Mouse (Mus musculus) stomach, embryonic 14.5 days (tissue): ENCODE data around the gene Nrsn2. TPM values are rescaled to one million over a fixed set of nuclear protein-coding genes. Genes with fewer than 3 reads are reported as not detected.
A peak's percentile ranks its signal among the peaks of the same experiment; 100 is the strongest.

Source experiments
- ATAC-seq: fragments of 200-750 bp; cut with Nextera tagmentation; 2 replicates; pipeline ENCODE4 v1.8.0; 2017; ENCODE audit warnings: low read depth, moderate TSS enrichment; ENCODE audit not compliant: insufficient number of reproducible peaks, insufficient read depth, low FRiP score
- H3K27ac ChIP-seq: fragments of 300-500 bp; sonication (generic); 2 replicates; pipeline ENCODE4 v1.5.1; 2014; ENCODE audit warnings: mild to moderate bottlenecking, low read length, moderate library complexity, mixed read lengths
- H3K27me3 ChIP-seq: fragments of 300-500 bp; sonication (generic); 2 replicates; pipeline ENCODE4 v1.6.1; 2014; ENCODE audit warnings: low read length, control low read depth, mixed read lengths; ENCODE audit not compliant: control insufficient read depth, insufficient read depth
- H3K36me3 ChIP-seq: fragments of 300-500 bp; sonication (generic); 2 replicates; pipeline ENCODE4 v1.6.1; 2014; ENCODE audit warnings: mild to moderate bottlenecking, control low read depth, low read length, moderate library complexity, mixed read lengths; ENCODE audit not compliant: control insufficient read depth, insufficient read depth
- H3K4me1 ChIP-seq: fragments of 300-500 bp; sonication (generic); 2 replicates; pipeline ENCODE4 v1.6.1; 2014; ENCODE audit warnings: low read length, control low read depth, mixed read lengths; ENCODE audit not compliant: control insufficient read depth, insufficient read depth
- H3K4me2 ChIP-seq: fragments of 300-500 bp; sonication (generic); replicated peaks from 2 replicates; pipeline ENCODE4 v1.6.1; 2014; ENCODE audit warnings: low read depth, low read length, control low read depth
- H3K4me3 ChIP-seq: fragments of 300-500 bp; sonication (generic); 2 replicates; pipeline ENCODE4 v1.5.1; 2014; ENCODE audit warnings: low read depth, low read length, control low read depth
- H3K9ac ChIP-seq: fragments of 300-500 bp; sonication (generic); replicated peaks from 2 replicates; pipeline ENCODE4 v1.6.1; 2014; ENCODE audit warnings: low read depth, mild to moderate bottlenecking, control low read depth, low read length, moderate library complexity, mixed read lengths
- H3K9me3 ChIP-seq: fragments of 300-500 bp; sonication (generic); 2 replicates; pipeline ENCODE4 v1.6.1; 2016; ENCODE audit warnings: low read depth, low read length, control low read depth; ENCODE audit not compliant: control insufficient read depth
- WGBS: fragments of 180-500 bp; shearing (Covaris S2); extraction: QIAGEN DNeasy Blood & Tissue Kit; methylation state at CpG from one replicate; pipeline ENCODE4 v1.1.7; 2014; 5-methylcytosine and 5-hydroxymethylcytosine counted together
- polyA plus RNA-seq: library from polyadenylated mRNA; unstranded; fragments of >200 nt; fragmentation: Nextera tagmentation; extraction: Ambion mirVana; gene quantifications from 2 replicates; pipeline ENCODE4 v1.2.1, GENCODE M21; 2014

Gene Nrsn2
- polyA plus RNA-seq, 1 experiment from 2014 or later: 3.8 TPM

DNA sequence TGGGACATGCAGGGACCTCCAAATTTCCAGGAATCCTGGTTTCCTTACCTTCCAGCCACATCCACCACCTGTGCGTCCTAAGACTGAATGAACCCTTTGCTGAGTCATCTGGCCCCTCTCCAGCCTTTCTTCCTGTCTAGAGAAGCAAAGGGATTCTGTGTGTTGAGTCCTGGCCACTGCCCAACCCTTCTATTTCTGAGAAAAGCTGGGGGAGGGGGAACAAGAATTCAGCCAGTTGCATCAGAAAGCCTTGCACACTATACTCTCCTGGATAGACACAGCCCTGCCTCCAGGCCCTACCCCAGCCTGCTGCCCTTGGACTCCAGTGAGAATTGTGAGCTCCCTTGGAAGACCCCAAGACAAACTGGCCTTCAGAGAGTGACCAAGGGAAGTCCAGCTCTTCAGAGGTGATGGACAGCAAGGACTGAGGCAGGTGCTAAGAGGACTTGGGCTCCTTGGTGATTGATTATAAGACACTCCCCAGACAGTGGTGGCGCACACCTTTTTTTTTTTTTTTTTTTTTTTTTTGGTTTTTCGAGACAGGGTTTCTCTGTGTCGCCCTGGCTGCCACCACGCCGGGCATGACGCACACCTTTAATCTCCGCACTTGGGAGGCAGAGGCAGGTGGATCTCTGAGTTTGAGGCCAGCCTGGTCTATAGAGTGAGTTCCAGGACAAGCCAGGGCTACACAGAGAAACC, 26.4 kb downstream of the Nrsn2 start:
- no peak overlapping the region for H3K4me2 ChIP-seq
- 86% methylated on average over 8 of the region's 8 CpGs for WGBS

GRCm38 (mm10) chr2:152349205-152349604, 27.2 kb downstream of the Nrsn2 start:
- ATAC-seq: no peak
- no peak overlapping the region for H3K27ac ChIP-seq
- no peaks in the 10 kb centered on the region for H3K27me3 ChIP-seq

More for the DNA sequence above, 26.4 kb downstream of the Nrsn2 start:
- Histone ChIP-seq H3K27ac (no peak overlapping the region), H3K4me1 (no peaks in the 10 kb centered on the region), H3K9me3 (no peaks in the 10 kb centered on the region), H3K27me3 (no peaks in the 10 kb centered on the region), H3K4me3 (no peak overlapping the region), H3K9ac (no peak overlapping the region), H3K36me3 (no peaks in the 10 kb centered on the region)
- ATAC-seq: peak; percentile 56; the same call in 1 of the 2 replicates

DNA sequence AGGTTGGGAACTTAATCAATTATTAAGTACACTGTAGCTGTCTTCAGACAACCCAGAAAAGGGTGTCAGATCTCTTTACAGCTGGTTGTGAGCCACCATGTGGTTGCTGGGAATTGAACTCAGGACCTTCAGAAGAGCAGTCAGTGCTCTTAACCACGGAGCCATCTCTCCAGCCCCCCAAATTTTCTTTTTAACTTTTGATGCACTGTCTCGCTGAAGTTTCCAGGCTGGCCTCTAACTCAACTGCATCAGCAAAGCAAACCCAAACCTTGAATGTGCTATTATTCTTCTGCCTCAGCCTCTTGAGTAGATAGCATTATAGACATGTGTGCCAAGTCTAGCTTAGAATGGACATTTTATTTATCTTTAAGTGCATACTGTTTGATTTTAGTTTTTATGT, 28.7 kb downstream of the Nrsn2 start:
- H3K9ac ChIP-seq: no peak overlapping the region
- H3K27me3 ChIP-seq: no peaks in the 10 kb centered on the region
- WGBS: 72% methylated on average over 2 of the region's 2 CpGs
- no peak for ATAC-seq
- H3K4me3 ChIP-seq: no peak overlapping the region
- no peaks in the 10 kb centered on the region for H3K9me3 ChIP-seq
- no peaks in the 10 kb centered on the region for H3K36me3 ChIP-seq
- 0 out of 2 replicates have a peak, but pooled peaks cover 3% of the 10 kb centered on the region for H3K4me1 ChIP-seq
- H3K27ac ChIP-seq: no peak overlapping the region
- no peak overlapping the region for H3K4me2 ChIP-seq

More at GRCm38 (mm10) chr2:152349205-152349604, 27.2 kb downstream of the Nrsn2 start:
- Histone ChIP-seq H3K9ac (no peak overlapping the region), H3K4me2 (no peak overlapping the region), H3K9me3 (no peaks in the 10 kb centered on the region), H3K4me1 (0 out of 2 replicates have a peak, but pooled peaks cover 3% of the 10 kb centered on the region), H3K4me3 (no peak overlapping the region), H3K36me3 (no peaks in the 10 kb centered on the region)
- WGBS: 74% methylated on average over 6 of the region's 6 CpGs

- Histone ChIP-seq H3K27me3 (no peaks in the 10 kb centered on the region), H3K36me3 (no peaks in the 10 kb centered on the region), H3K4me2 (no peak overlapping the region), H3K4me3 (no peak overlapping the region), H3K9ac (no peak overlapping the region), H3K4me1 (0 out of 2 replicates have a peak, but pooled peaks cover 3% of the 10 kb centered on the region), H3K27ac (no peak overlapping the region), H3K9me3 (no peaks in the 10 kb centered on the region)
- 44% methylated on average over 9 of the region's 9 CpGs for WGBS
- ATAC-seq: no peak
Measured at GRCm38 (mm10) chr2:152346776-152347465, 29.5 kb downstream of the Nrsn2 start.

DNA sequence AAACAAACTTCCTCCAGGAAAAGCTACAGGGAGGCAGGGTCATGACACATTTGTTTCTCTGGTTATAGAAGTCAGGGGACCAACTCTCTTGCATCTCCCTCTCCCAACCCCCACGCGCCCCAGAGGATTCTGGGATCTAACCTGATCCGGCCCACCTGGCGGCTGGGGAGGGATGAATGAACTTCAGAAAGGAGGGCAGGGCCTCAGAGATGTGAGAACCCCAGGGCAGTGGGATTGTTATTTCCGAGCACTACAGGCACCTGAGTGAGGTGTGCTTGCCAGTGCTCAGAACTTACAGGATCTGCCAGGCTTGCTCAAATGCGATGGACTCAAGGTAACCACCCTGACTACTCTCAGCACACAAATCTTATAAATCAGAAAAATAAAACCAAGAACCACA, 31.0 kb downstream of the Nrsn2 start:
- H3K36me3 ChIP-seq: no peaks in the 10 kb centered on the region
- H3K27ac ChIP-seq: no peak overlapping the region
- ATAC-seq: no peak
- WGBS: 55% methylated on average over 6 of the region's 6 CpGs
- no peaks in the 10 kb centered on the region for H3K27me3 ChIP-seq
- H3K4me2 ChIP-seq: no peak overlapping the region
- 0 out of 2 replicates have a peak, but pooled peaks cover 3% of the 10 kb centered on the region for H3K4me1 ChIP-seq
- no peak overlapping the region for H3K4me3 ChIP-seq
- no peaks in the 10 kb centered on the region for H3K9me3 ChIP-seq
- H3K9ac ChIP-seq: no peak overlapping the region

GRCm38 (mm10) chr2:152344909-152345308, 31.5 kb downstream of the Nrsn2 start:
- 62% methylated on average over 5 of the region's 5 CpGs for WGBS
- Histone ChIP-seq H3K9me3 (no peaks in the 10 kb centered on the region), H3K27ac (no peak overlapping the region), H3K27me3 (no peaks in the 10 kb centered on the region), H3K9ac (no peak overlapping the region), H3K4me3 (no peak overlapping the region), H3K36me3 (no peaks in the 10 kb centered on the region), H3K4me1 (0 out of 2 replicates have a peak, but pooled peaks cover 3% of the 10 kb centered on the region), H3K4me2 (no peak overlapping the region)
- no peak for ATAC-seq

- 0 out of 2 replicates have a peak, but pooled peaks cover 3% of the 10 kb centered on the region for H3K4me1 ChIP-seq
- H3K4me3 ChIP-seq: peak overlapping the region; percentile 50
- H3K36me3 ChIP-seq: no peaks in the 10 kb centered on the region
- ATAC-seq: no peak
- H3K27me3 ChIP-seq: no peaks in the 10 kb centered on the region
- H3K4me2 ChIP-seq: peak overlapping the region; percentile 96
- H3K9ac ChIP-seq: 0 out of 2 replicates have a peak overlapping the region, but pooled peaks have one; percentile 25
- H3K27ac ChIP-seq: no peak overlapping the region
- 12% methylated on average over 10 of the region's 10 CpGs for WGBS
- no peaks in the 10 kb centered on the region for H3K9me3 ChIP-seq
Measured at GRCm38 (mm10) chr2:152344361-152344760, 32.1 kb downstream of the Nrsn2 start.

DNA sequence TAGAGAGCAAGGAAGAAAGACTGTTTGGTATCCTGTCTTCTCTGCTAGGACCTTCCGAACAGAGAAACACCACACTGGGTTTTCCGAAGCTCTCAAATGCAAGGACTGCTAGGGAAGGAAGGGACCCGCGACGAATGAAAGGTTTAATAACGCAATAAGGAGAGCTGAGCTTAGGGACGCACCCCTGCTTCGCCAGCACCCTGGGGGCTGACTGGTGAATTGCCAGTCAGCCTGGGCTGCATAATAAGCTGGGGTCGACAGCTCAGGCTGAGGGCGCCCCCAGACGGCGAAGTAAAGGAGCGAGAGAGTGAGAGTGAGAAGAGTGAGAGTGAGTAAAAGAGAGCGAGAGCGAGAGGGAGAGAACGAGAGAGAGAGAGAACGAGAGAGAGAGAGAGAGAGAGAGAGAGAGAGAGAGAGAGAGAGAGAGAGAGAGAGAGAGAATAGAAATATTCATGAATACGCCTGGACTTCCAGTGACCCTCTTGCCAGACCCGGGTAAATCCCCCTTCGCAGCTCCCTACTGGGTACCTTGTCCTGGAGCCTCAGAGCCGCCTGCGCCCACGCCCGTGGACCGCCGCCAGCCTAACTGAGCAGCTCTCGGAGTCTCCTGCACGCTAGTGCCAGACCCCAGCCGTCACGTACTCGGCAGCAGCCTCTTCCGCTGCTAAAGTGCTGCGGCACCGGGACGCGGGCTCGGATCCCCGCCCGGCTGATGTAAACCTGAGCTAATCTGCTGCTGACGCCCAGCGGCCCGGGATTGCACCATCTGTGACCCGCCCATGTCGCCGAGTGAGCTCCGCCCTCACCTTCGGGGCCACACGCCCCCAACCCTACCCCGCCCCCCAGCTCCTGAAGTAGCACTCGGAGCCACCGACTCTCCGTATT, 32.9 kb downstream of the Nrsn2 start, which contains the start of gene Trib3:
Gene Trib3 (minus strand): TSS at position 704 of the 885 bp plus-strand sequence.
- H3K27ac ChIP-seq: no peak within 1 kb of the TSS
- H3K4me1 ChIP-seq: 0 out of 2 replicates have a peak, but pooled peaks cover 3% of the 10 kb centered on the region
- peak within 1 kb of the TSS; percentile 25; the same call in 1 of the 2 replicates for H3K9ac ChIP-seq
- H3K36me3 ChIP-seq: no peaks in the 10 kb centered on the region
- no peaks in the 10 kb centered on the region for H3K9me3 ChIP-seq
- no peaks in the 10 kb centered on the region for H3K27me3 ChIP-seq
- ATAC-seq: peak; percentile 85
- peak within 1 kb of the TSS; percentile 50 for H3K4me3 ChIP-seq
- H3K4me2 ChIP-seq: peak within 1 kb of the TSS; percentile 96
- WGBS: under 1% methylated on average over 52 of the region's 52 CpGs
